Mouse (Mus musculus) heart, embryonic 16.5 days (tissue): ENCODE data around the gene Pdzrn3. TPM values are rescaled to one million over a fixed set of nuclear protein-coding genes. Genes with fewer than 3 reads are reported as not detected.

Experiments used
- ATAC-seq: fragments of 200-750 bp; cut with Nextera tagmentation; replicated peaks from 2 replicates; pipeline ENCODE4 v1.8.0; 2017; ENCODE audit warnings: moderate number of reproducible peaks; ENCODE audit not compliant: insufficient read depth, low FRiP score; ENCODE audit errors: extremely low read depth
- H3K27ac ChIP-seq: fragments of 300-500 bp; sonication (generic); 2 replicates; pipeline ENCODE4 v1.5.1; 2014; ENCODE audit warnings: mild to moderate bottlenecking, low read length, control low read depth, moderate library complexity
- H3K27me3 ChIP-seq: fragments of 300-500 bp; sonication (generic); 2 replicates; pipeline ENCODE4 v1.6.1; 2014; ENCODE audit warnings: low read length, mixed read lengths; ENCODE audit not compliant: control insufficient read depth, insufficient read depth
- H3K36me3 ChIP-seq: fragments of 300-500 bp; sonication (generic); 2 replicates; pipeline ENCODE4 v1.6.1; 2014; ENCODE audit not compliant: control insufficient read depth, insufficient read depth
- H3K4me1 ChIP-seq: fragments of 300-500 bp; sonication (generic); 2 replicates; pipeline ENCODE4 v1.6.1; 2014; ENCODE audit warnings: low read length, mixed read lengths; ENCODE audit not compliant: control insufficient read depth, insufficient read depth
- H3K4me2 ChIP-seq: fragments of 300-500 bp; sonication (generic); 2 replicates; pipeline ENCODE4 v1.6.1; 2014; ENCODE audit warnings: low read depth, mild to moderate bottlenecking, control low read depth, low read length
- H3K4me3 ChIP-seq: fragments of 300-500 bp; sonication (generic); 2 replicates; pipeline ENCODE4 v1.5.1; 2014; ENCODE audit warnings: mild to moderate bottlenecking, control low read depth, low read length
- H3K9ac ChIP-seq: fragments of 300-500 bp; sonication (generic); 2 replicates; pipeline ENCODE4 v1.6.1; 2014; ENCODE audit warnings: low read length, control low read depth
- H3K9me3 ChIP-seq: fragments of 300-500 bp; sonication (generic); replicated peaks from 2 replicates; pipeline ENCODE4 v1.6.1; 2016; ENCODE audit warnings: low read length; ENCODE audit not compliant: control insufficient read depth
- WGBS: fragments of 180-500 bp; shearing (Covaris S2); extraction: QIAGEN DNeasy Blood & Tissue Kit; methylation state at CpG from one replicate; pipeline ENCODE4 v1.1.7; 2014; 5-methylcytosine and 5-hydroxymethylcytosine counted together
- polyA plus RNA-seq: library from polyadenylated mRNA; unstranded; fragments of >200 nt; fragmentation: Nextera tagmentation; extraction: Ambion mirVana; gene quantifications from 2 replicates; pipeline ENCODE4 v1.2.1, GENCODE M21; 2015

Gene Pdzrn3
- polyA plus RNA-seq, 1 experiment from 2014 or later = 13.1 TPM

DNA sequence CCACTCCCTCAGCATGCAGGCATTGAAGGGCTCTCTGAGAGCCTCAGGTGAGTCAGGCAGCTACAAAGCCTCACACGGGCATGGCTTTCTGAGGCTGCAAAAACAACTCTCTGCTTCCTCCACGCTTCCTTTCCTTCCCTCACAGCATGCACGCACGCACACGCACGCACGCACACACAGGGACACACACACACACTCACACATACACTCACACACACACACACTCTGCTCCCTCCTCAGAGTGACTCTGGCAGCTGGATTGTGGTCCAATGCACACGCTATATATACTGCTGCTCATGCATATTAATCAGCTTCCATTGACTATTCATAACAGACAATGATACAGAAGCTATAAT is 178.8 kb downstream of the Pdzrn3 start:
- ATAC-seq = no peak
- no peak overlapping the region for H3K9ac ChIP-seq
- H3K36me3 ChIP-seq = no peaks in the 10 kb centered on the region

DNA sequence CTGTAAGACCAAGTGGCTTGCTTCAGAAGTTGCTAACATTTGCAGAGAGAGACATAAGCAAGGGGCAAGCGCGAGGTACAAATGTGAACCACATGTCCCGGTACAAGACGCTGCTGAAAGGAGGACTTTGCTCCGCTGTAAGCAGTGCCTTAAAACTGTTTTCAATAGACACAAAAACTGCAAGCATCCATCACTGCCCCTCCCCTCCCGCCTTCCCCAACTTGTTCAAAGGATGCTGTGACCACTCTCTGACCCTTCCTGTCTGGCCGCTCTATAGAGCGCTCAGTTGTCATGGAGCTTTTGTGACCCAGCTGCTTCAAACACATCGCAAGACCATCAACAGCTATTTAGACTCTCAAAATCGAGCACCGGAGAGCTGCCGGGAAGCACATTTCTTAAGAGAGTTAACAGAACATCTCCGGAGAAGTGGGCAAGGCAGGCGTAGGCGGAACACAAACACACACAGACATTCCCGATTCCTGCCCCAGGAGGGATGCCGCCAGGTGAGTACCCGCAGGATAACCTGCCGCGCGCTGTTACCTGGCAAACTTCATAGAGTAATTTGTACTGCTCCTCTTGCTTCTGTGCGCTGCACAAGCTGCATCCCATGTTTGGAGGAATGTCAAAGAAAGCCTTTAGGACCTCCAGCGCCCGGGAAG is 179.3 kb downstream of the Pdzrn3 start:
- Histone ChIP-seq H3K4me3 (no peak overlapping the region), H3K36me3 (no peaks in the 10 kb centered on the region), H3K4me1 (peaks cover 12% of the 10 kb centered on the region), H3K9me3 (no peaks in the 10 kb centered on the region), H3K27ac (no peak overlapping the region), H3K4me2 (peak overlapping the region; percentile 15; the same call in 1 of the 2 replicates), H3K27me3 (no peaks in the 10 kb centered on the region), H3K9ac (no peak overlapping the region)
- 27% methylated on average over 24 of the region's 24 CpGs for WGBS
- no peak for ATAC-seq

More for the DNA sequence above, 178.8 kb downstream of the Pdzrn3 start:
- H3K27me3 ChIP-seq = no peaks in the 10 kb centered on the region
- no peaks in the 10 kb centered on the region for H3K9me3 ChIP-seq
- H3K4me2 ChIP-seq = peak overlapping the region; percentile 15; the same call in 1 of the 2 replicates
- WGBS = 31% methylated on average over 8 of the region's 8 CpGs
- no peak overlapping the region for H3K27ac ChIP-seq
- H3K4me1 ChIP-seq = peaks cover 12% of the 10 kb centered on the region
- H3K4me3 ChIP-seq = no peak overlapping the region

- no peaks in the 10 kb centered on the region for H3K36me3 ChIP-seq
- no peak overlapping the region for H3K27ac ChIP-seq
- no peak overlapping the region for H3K4me3 ChIP-seq
- no peaks in the 10 kb centered on the region for H3K27me3 ChIP-seq
- H3K9me3 ChIP-seq = no peaks in the 10 kb centered on the region
- peaks cover 12% of the 10 kb centered on the region for H3K4me1 ChIP-seq
- no peak overlapping the region for H3K9ac ChIP-seq
- ATAC-seq = no peak
- 16% methylated on average over 5 of the region's 5 CpGs for WGBS
- no peak overlapping the region for H3K4me2 ChIP-seq
These were observed 180.1 kb downstream of the Pdzrn3 start for GRCm38 (mm10) chr6:101197642-101198041.

- ATAC-seq = no peak
- peaks cover 12% of the 10 kb centered on the region for H3K4me1 ChIP-seq
- WGBS = 73% methylated on average over 5 of the region's 5 CpGs
- no peaks in the 10 kb centered on the region for H3K36me3 ChIP-seq
- H3K27ac ChIP-seq = no peak overlapping the region
- H3K9me3 ChIP-seq = no peaks in the 10 kb centered on the region
- no peak overlapping the region for H3K4me3 ChIP-seq
- H3K27me3 ChIP-seq = no peaks in the 10 kb centered on the region
- H3K4me2 ChIP-seq = no peak overlapping the region
- H3K9ac ChIP-seq = no peak overlapping the region
These were observed 181.8 kb downstream of the Pdzrn3 start for GRCm38 (mm10) chr6:101195891-101196290.

- no peak overlapping the region for H3K27ac ChIP-seq
- no peaks in the 10 kb centered on the region for H3K27me3 ChIP-seq
- H3K4me1 ChIP-seq = peaks cover 12% of the 10 kb centered on the region
- H3K36me3 ChIP-seq = no peaks in the 10 kb centered on the region
- H3K4me3 ChIP-seq = no peak overlapping the region
- no peak for ATAC-seq
- H3K9ac ChIP-seq = no peak overlapping the region
- H3K4me2 ChIP-seq = no peak overlapping the region
- WGBS = 72% methylated on average over 8 of the region's 8 CpGs
- H3K9me3 ChIP-seq = no peaks in the 10 kb centered on the region
These were observed 183.2 kb downstream of the Pdzrn3 start for GRCm38 (mm10) chr6:101194386-101194925.

- H3K9ac ChIP-seq = no peak overlapping the region
- no peaks in the 10 kb centered on the region for H3K9me3 ChIP-seq
- no peak for ATAC-seq
- H3K4me1 ChIP-seq = peaks cover 6% of the 10 kb centered on the region
- WGBS = 72% methylated on average over 5 of the region's 5 CpGs
- no peaks in the 10 kb centered on the region for H3K27me3 ChIP-seq
- no peak overlapping the region for H3K4me3 ChIP-seq
- H3K27ac ChIP-seq = no peak overlapping the region
- no peaks in the 10 kb centered on the region for H3K36me3 ChIP-seq
- H3K4me2 ChIP-seq = no peak overlapping the region
These were observed 186.1 kb downstream of the Pdzrn3 start for GRCm38 (mm10) chr6:101191576-101191975.

GRCm38 (mm10) chr6:101187322-101187721 is 190.4 kb downstream of the Pdzrn3 start:
- WGBS = 73% methylated on average over 6 of the region's 6 CpGs

GRCm38 (mm10) chr6:101186887-101187286 is 190.8 kb downstream of the Pdzrn3 start:
- H3K4me1 ChIP-seq = peaks cover 8% of the 10 kb centered on the region
- ATAC-seq = no peak
- H3K9me3 ChIP-seq = no peaks in the 10 kb centered on the region
- H3K27me3 ChIP-seq = no peaks in the 10 kb centered on the region
- H3K36me3 ChIP-seq = no peaks in the 10 kb centered on the region
- WGBS = 27% methylated on average over 3 of the region's 3 CpGs
- H3K9ac ChIP-seq = no peak overlapping the region
- no peak overlapping the region for H3K4me3 ChIP-seq
- no peak overlapping the region for H3K27ac ChIP-seq
- no peak overlapping the region for H3K4me2 ChIP-seq

More at GRCm38 (mm10) chr6:101187322-101187721, 190.4 kb downstream of the Pdzrn3 start:
- Histone ChIP-seq H3K4me2 (no peak overlapping the region), H3K4me3 (no peak overlapping the region), H3K9me3 (no peaks in the 10 kb centered on the region), H3K36me3 (no peaks in the 10 kb centered on the region), H3K9ac (no peak overlapping the region), H3K27me3 (no peaks in the 10 kb centered on the region), H3K4me1 (peaks cover 8% of the 10 kb centered on the region), H3K27ac (no peak overlapping the region)
- ATAC-seq = no peak

GRCm38 (mm10) chr6:101184103-101184785 is 193.5 kb downstream of the Pdzrn3 start:
- Histone ChIP-seq H3K4me3 (no peak overlapping the region), H3K4me2 (no peak overlapping the region), H3K9ac (no peak overlapping the region), H3K27me3 (no peaks in the 10 kb centered on the region), H3K9me3 (no peaks in the 10 kb centered on the region), H3K27ac (no peak overlapping the region), H3K36me3 (no peaks in the 10 kb centered on the region), H3K4me1 (peaks cover 8% of the 10 kb centered on the region)
- no peak for ATAC-seq
- WGBS = 69% methylated on average over 10 of the region's 10 CpGs
